Comparison of ENCODE assay signal across 17 mouse cellular contexts in the genomic region with DNA sequence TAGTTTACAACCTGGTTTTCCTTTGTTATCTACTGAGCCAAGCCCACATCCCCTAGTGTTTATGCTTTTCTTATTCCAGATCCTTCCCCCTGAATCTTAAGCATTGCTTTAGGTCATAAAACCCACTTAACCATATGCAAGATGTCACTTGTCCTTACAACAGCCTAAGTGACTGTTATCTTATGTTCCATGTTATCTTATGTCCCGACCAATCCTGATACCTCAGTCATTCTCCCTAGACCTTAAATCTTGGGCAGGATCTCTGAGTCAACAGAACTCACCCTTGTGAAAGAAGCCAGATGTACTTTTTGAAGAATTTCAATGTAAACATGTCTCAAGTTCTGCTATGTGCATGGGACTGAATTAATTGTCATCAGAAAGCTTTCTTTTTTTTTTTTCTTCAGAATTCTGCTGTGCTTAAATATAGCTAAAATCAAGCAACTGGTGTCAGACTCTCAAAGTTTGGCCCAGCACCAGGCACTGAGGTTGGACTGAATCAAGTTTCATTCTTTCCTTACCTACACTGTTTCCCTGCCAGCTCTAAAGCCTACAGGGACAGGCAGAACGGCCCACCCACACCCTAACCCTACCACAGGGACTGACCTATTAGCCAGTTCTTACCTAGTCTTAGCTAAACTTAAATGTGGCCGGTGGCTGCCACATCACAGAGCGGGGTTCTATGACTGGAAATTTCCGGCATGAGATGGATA. TPM values are rescaled to one million over a fixed set of nuclear protein-coding genes. Genes with fewer than 3 reads are reported as not detected.
DNase-seq lines count a peak whose midpoint lies in the region; ATAC-seq and TF ChIP-seq lines count a peak whose summit lies in the region.
"Had no signal": no experiment of that assay in that cellular context is flagged by ENCODE, and none has a peak within 500 bp of the region (broad histone marks: within the 10 kb centered on the region; RNA-seq: fewer than 3 reads in every experiment).

No protein-coding gene starts in this region.

- H3K9me3 ChIP-seq in heart, embryonic 13.5 days: no peaks in the 10 kb centered on the region
- H3K9me3 ChIP-seq in lung, embryonic 14.5 days (ENCODE audit: low read depth, low read length): no peaks in the 10 kb centered on the region
- H3K9me3 ChIP-seq in stomach, embryonic 15.5 days: no peaks in the 10 kb centered on the region
- no peaks in the 10 kb centered on the region for H3K9me3 ChIP-seq in liver, postnatal 0 days (ENCODE audit: low read length)
- H3K9me3 ChIP-seq: hindbrain, embryonic 12.5 days; liver, embryonic 15.5 days; midbrain, embryonic 12.5 days had no signal

- H3K36me3 ChIP-seq in heart, embryonic 13.5 days: peaks cover 20% of the 10 kb centered on the region
- peaks cover 6% of the 10 kb centered on the region for H3K36me3 ChIP-seq in lung, embryonic 14.5 days (ENCODE audit: insufficient read depth)
- H3K36me3 ChIP-seq in stomach, embryonic 15.5 days: no peaks in the 10 kb centered on the region
- H3K36me3 ChIP-seq in liver, postnatal 0 days (replicated peaks; ENCODE audit: insufficient read depth, low read length): peaks cover 3% of the 10 kb centered on the region; the same call in 1 of the 2 replicates

- no peak for ATAC-seq in heart, embryonic 13.5 days (ENCODE audit: extremely low read depth, insufficient number of reproducible peaks, low FRiP score, low TSS enrichment)
- ATAC-seq in lung, embryonic 14.5 days (ENCODE audit: insufficient read depth): peak; percentile 71; the same call in 1 of the 2 replicates
- ATAC-seq in stomach, embryonic 15.5 days (ENCODE audit: insufficient read depth, low FRiP score, low read depth): no peak
- no peak for ATAC-seq in liver, postnatal 0 days
- ATAC-seq: forebrain, embryonic 14.5 days had no signal

- no peak overlapping the region for H3K4me3 ChIP-seq in heart, embryonic 13.5 days
- H3K4me3 ChIP-seq in lung, embryonic 14.5 days (ENCODE audit: low read depth, low read length): no peak overlapping the region
- H3K4me3 ChIP-seq in stomach, embryonic 15.5 days (replicated peaks): no peak overlapping the region
- no peak overlapping the region for H3K4me3 ChIP-seq in liver, postnatal 0 days (ENCODE audit: low read depth, low read length)
- H3K4me3 ChIP-seq: erythroblast, embryonic 14.5 days; hindbrain, embryonic 12.5 days; liver, embryonic 15.5 days; midbrain, embryonic 12.5 days had no signal

- 61% methylated on average over 5 of the region's 5 CpGs for WGBS in heart, embryonic 13.5 days
- 60% methylated on average over 5 of the region's 5 CpGs for WGBS in lung, embryonic 14.5 days
- 43% methylated on average over 5 of the region's 5 CpGs for WGBS in stomach, embryonic 15.5 days
- WGBS in liver, postnatal 0 days (ENCODE audit: insufficient replicate concordance): 69% methylated on average over 5 of the region's 5 CpGs

- no peak for TF ChIP-seq CTCF in lung, embryonic 14.5 days (IDR thresholded peaks at IDR 0.05; ENCODE audit: low read depth)
- TF ChIP-seq CTCF in liver, postnatal 0 days (IDR thresholded peaks at IDR 0.05; ENCODE audit: low read depth): no peak

- TF ChIP-seq EP300 in liver, postnatal 0 days (IDR thresholded peaks at IDR 0.05; ENCODE audit: low read depth): no peak

- no peaks in the 10 kb centered on the region for H3K27me3 ChIP-seq in heart, embryonic 13.5 days (replicated peaks)
- H3K27me3 ChIP-seq in lung, embryonic 14.5 days (ENCODE audit: insufficient read depth, low read length): no peaks in the 10 kb centered on the region
- H3K27me3 ChIP-seq in stomach, embryonic 15.5 days (replicated peaks): no peaks in the 10 kb centered on the region
- H3K27me3 ChIP-seq in liver, postnatal 0 days (ENCODE audit: insufficient read depth, low read length): no peaks in the 10 kb centered on the region
- H3K27me3 ChIP-seq: hindbrain, embryonic 12.5 days; liver, embryonic 15.5 days; midbrain, embryonic 12.5 days had no signal

- no peak for DNase-seq in heart, adult 18-20 months
- no peak for DNase-seq in lung, embryonic 14.5 days
- DNase-seq in lung, postnatal 4 days: no peak
- peak; percentile 6 for DNase-seq in ZHBTc4 (ENCODE audit: low read depth, low spot score)
- DNase-seq in liver, postnatal 0 days: no peak
- DNase-seq: adrenal gland, adult 2 months; cerebellum, adult 9-11 months; kidney, adult 18-20 months; retina, postnatal 1 day; thymus, adult 2 months had no signal

- H3K9ac ChIP-seq in heart, embryonic 13.5 days: no peak overlapping the region
- no peak overlapping the region for H3K9ac ChIP-seq in lung, embryonic 14.5 days
- no peak overlapping the region for H3K9ac ChIP-seq in stomach, embryonic 15.5 days
- no peak overlapping the region for H3K9ac ChIP-seq in liver, postnatal 0 days (replicated peaks)
- H3K9ac ChIP-seq: hindbrain, embryonic 12.5 days; liver, embryonic 15.5 days; midbrain, embryonic 12.5 days had no signal

- no peaks in the 10 kb centered on the region; the same call in 1 of the 2 replicates for H3K4me1 ChIP-seq in heart, embryonic 13.5 days
- no peaks in the 10 kb centered on the region for H3K4me1 ChIP-seq in lung, embryonic 14.5 days (ENCODE audit: insufficient read depth)
- 0 out of 2 replicates have a peak, but pooled peaks cover 14% of the 10 kb centered on the region for H3K4me1 ChIP-seq in stomach, embryonic 15.5 days
- H3K4me1 ChIP-seq in liver, postnatal 0 days (ENCODE audit: insufficient read depth): no peaks in the 10 kb centered on the region

- no peak overlapping the region for H3K4me2 ChIP-seq in heart, embryonic 13.5 days
- H3K4me2 ChIP-seq in lung, embryonic 14.5 days: no peak overlapping the region
- H3K4me2 ChIP-seq in stomach, embryonic 15.5 days: no peak overlapping the region
- no peak overlapping the region for H3K4me2 ChIP-seq in liver, postnatal 0 days (ENCODE audit: low read depth, low read length)
- H3K4me2 ChIP-seq: hindbrain, embryonic 12.5 days; liver, embryonic 15.5 days; midbrain, embryonic 12.5 days had no signal

- H3K27ac ChIP-seq in heart, embryonic 13.5 days (replicated peaks): 0 out of 2 replicates have a peak overlapping the region, but pooled peaks have one; percentile 33
- H3K27ac ChIP-seq in lung, embryonic 14.5 days (ENCODE audit: low read depth): peak overlapping the region; percentile 36; the same call in 1 of the 2 replicates
- peak overlapping the region; percentile 69 for H3K27ac ChIP-seq in stomach, embryonic 15.5 days
- no peak overlapping the region for H3K27ac ChIP-seq in liver, postnatal 0 days (ENCODE audit: low read depth)
- H3K27ac ChIP-seq: hindbrain, embryonic 12.5 days; liver, embryonic 15.5 days; midbrain, embryonic 12.5 days had no signal

RNA-seq across cellular contexts. Expression of gene Lars2, which starts 24.6 kb away (rescaled TPM):
- 752 and 789 TPM in 2 replicates for polyA plus RNA-seq in heart, embryonic 13.5 days (2015; fragmentation: Nextera tagmentation; extraction: Ambion mirVana)
- total RNA-seq in heart, adult 18-20 months (2021): 10 to 100 TPM; 73.1 to 80.0 TPM
- polyA plus RNA-seq in lung, embryonic 14.5 days (2014; fragmentation: Nextera tagmentation; extraction: Ambion mirVana): 1,263 and 1,357 TPM in 2 replicates
- polyA plus RNA-seq in stomach, embryonic 15.5 days (2015; fragmentation: Nextera tagmentation; extraction: Ambion mirVana): 908 and 1,059 TPM in 2 replicates
- polyA plus RNA-seq in liver, postnatal 0 days (2015; fragmentation: Nextera tagmentation; extraction: Ambion mirVana): 1,315 and 1,350 TPM in 2 replicates
